Mouse (Mus musculus) gonadal fat pad, adult 2 months (tissue): ENCODE results near the gene Rab43. TPM values are rescaled to one million over a fixed set of nuclear protein-coding genes. Genes with fewer than 3 reads are reported as not detected.
"Not testable (repeated sequence)": the region's sequence is repeated elsewhere in the genome, so short reads cannot be mapped to it uniquely, and the experiment has no call there.

ENCODE experiments used
- DNase-seq: peaks from one replicate; pipeline ENCODE4 v3.0.0-alpha.2; 2012; ENCODE audit warnings: low read depth
- polyA plus RNA-seq: library from polyadenylated mRNA; depleted of rRNA; stranded (reverse); fragments of >200 nt; gene quantifications from 2 replicates; pipeline ENCODE4 v1.2.3, GENCODE M21; 2012

Gene Rab43
- polyA plus RNA-seq, 1 experiment: 46.8 TPM

DNA sequence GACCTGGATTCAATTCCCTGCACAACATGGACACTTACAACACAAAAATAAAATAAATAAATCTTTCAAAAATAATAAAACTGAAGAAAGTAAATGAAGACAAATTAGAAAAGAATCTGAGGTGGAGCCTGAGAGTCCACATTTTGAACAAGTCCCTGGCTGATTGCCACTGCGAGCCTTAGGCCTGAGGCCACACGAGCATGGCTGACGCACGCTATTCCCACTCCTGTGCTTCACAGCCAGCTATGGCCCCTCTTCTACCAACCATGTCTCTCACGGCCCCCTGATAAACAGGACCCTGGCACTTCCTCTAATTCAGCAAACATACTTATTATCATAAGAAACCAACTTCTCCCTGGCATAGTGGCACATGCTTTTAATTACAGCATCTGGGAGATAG lies 25.3 kb downstream of the Rab43 start:
- no peak for DNase-seq

DNA sequence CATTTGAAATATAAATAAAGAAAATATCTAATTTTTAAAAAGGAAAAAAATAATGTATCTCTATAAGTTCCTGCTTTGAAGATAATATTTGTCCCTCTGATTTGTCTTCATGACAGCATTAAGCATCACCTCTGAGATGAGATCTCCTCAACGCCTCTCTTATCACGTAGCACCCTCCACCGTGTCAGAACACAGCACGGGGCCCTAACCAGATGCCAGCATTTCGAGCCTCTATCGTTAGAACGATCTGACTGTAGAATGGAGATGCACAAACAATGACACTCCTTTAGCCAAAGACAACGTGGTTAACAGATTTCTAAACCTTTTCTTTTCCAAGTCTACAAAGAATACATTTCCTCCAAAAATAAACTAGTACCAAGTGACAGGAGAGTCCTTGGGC lies 27.9 kb downstream of the Rab43 start:
- no peak for DNase-seq

DNA sequence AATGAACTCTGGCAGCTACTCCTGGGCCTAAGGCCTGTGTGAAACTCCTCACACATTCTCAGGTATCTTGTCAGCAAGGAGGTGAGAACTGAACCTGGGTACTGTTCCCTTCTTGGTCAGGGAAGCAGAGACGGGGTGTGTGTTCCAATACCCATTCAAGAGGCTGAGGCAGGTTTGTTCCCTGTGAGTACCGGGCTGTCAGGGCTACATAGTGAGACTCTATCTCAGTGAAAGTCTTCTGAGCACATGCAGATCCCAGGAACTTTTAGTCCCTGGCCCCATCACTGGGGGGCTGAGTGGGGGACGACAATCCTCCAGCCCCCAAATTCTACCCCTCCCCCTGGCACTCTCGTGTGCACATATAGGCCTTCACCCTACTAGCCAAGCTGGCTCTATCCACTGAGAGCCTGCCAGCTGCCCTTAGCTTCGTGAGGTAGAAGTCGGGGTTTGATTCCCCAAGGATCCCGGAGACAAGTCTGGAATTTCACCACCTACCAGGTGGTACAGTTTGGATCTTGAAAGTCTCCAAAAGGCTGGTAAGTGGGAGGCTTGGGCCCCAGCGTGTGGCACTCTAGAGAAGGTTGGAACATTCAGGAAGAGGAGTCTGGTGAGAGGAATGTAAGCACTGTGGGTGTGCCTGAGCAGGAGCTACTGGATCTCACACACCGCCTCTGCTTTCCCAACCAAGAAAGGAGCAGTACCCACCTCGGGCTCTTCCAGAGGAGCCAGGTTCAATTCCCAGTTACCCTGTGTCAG lies 31.2 kb downstream of the Rab43 start:
- no peak for DNase-seq

DNA sequence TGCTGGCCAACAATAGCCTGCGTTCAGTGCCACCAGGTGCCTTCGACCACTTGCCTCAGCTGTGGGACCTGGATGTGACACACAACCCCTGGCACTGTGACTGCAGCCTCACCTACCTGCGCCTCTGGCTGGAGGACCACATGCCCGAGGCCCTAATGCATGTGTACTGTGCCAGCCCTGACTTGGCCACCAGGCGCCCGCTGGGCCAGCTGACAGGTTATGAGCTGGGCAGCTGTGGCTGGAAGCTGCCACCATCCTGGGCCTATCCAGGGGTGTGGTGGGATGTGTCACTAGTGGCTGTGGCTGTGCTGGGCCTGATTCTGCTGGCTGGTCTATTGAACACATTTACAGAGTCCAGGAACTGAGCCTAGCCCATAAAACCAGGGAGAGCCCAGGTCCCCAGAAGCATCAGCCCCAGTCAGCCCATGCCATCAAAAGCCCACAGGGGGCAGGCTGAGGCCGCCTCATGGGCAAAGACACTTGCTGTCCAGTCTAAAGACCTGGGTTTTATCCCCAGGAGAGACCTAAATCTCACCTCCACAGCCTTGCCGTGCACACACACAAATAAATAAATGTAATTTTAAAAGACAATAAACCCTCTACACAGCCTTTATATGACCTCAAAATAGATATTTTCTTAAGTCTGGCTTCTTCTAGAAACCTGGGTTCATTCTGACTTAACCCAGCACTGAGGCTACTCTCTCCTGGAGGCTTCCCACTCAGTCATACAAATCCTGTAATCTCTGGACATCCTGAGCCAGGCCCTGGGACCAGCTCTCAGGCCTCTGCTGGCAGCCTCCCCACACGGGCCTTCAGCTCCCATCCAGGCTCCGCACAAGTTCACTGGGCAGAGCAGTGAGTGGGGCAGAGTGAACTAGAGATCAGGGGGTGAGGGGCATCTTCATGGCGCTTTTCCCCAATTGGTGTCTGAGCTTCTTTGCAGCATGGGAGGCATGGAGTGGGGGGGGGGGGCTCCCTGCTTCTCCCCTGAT lies 32.5 kb downstream of the Rab43 start:
- DNase-seq: no peak

DNA sequence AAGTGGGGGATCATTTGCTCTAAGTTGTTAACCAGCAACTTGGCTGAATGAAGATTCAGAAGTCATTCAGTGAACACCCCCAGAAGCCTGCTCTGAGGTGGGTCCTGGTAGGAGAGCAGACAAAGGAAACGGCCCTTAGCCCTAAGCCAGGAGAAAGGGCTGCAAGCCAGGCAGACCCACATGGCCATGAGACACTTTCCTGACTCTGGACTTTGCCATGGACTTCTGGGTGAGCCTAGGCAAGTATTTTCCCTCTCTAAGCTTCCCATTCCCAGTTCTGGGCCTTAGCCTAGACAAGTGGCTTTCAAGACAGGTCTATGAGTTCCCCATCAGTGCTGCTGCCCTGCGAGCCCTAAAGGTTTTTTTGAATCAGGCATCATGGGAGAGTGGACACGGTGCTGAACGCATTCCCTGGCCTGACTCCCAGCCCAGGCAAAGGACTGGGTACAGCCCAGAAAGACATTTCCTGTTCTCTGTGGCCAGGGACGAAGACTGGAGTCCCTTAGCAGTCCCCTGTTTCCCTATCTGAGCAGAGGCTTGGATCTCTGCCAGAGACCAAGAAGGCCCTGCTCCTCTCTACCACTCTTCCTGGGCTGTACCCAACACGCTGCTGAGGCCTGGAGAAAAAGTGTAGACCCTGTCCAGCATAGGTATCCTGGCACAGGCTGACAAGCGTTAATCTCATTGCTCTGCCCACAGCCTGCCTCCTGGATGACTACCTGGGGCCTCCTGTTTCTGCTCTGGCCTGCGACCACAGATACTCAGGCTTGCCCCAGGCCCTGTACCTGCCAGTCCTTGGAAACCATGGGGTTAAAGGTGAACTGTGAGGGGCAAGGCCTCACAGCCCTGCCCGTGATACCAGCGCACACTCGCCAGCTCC lies 33.4 kb downstream of the Rab43 start:
- no peak for DNase-seq

DNA sequence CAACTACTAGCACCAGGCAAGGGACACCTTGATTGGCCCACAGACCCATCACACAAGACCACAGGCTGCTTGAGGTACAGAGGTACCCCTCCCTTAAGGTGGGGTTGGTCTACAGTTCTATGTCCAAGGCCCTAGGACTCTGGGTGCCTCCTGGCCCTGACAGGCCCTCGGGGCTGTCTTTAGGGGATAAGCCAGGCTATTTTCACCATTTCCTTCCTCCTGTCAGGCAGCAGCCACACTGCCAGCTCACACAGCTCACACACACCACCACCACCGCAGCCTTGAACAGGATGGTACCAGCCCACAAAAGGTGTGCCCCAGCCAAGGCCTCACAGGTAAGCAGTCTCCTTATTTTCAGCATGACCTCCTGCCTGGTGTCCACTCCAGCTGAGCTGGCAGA lies 34.1 kb downstream of the Rab43 start, which contains the start of gene Gp9:
Gp9 (plus strand) TSS at position 231 of the 400 bp plus-strand sequence.
- DNase-seq: no peak

DNA sequence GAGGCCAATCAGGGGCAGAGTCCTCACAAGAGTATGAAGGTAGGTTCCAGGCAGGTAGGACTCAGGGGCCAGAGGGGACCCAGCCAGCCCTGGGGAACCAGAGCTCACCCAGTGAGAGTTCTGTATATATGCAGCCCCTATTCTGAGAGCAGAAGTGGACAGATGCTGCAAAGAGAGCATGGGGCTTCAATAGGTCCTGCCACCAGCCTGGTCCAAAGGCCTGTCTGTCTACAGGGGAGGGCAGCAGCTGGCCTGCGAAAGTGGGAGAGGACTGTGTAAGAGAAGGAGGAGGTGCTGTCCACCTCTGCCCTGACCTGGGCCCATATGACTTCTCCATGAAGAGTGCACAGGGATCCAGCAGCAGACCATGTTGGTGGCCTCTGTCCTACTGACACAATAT lies 35.3 kb downstream of the Rab43 start:
- no peak for DNase-seq

DNA sequence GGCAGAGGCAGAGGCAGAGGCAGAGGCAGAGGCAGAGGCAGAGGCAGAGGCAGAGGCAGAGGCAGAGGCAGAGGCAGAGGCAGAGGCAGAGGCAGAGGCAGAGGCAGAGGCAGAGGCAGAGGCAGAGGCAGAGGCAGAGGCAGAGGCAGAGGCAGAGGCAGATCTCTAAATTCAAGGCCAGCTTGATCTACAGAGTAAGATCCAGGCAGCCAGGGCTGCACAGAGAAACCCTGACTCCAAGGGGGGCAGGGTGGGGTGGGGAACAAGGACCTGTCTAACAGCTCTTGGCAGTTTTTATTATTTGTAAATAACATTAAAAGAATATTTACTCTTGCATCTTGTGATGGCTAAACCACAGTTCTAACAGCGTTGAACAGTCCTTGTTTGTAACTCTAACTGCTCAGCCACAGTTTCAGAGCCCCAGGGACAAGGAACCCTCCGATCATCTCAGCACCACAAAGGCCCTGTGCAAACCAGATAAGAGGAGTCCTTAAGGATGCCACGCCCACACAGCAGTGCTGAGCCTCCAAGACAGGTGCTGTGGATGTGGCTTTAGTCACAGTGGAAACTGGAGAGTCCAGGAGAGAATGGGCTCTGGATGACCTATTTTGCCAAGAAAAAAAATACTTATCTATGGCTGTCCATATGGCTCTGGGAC lies 36.2 kb downstream of the Rab43 start:
- DNase-seq: no peak

DNA sequence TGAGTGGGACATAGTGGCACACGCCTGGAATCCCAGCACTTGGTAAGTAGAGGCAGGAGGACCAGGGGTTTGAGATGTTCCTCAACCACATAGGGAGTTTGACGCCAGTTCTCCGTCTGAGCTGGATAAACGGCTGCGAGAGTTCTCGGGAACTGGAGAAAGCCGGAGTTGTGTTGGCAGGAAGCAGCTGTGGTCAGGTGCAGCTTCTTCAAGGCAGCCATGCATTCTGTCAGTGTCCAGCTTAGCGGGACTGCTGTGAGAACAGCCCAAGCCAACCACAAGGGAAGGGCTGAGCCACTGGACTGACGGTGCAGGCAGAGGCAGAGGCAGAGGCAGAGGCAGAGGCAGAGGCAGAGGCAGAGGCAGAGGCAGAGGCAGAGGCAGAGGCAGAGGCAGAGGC lies 37.1 kb downstream of the Rab43 start:
- DNase-seq: no peak

DNA sequence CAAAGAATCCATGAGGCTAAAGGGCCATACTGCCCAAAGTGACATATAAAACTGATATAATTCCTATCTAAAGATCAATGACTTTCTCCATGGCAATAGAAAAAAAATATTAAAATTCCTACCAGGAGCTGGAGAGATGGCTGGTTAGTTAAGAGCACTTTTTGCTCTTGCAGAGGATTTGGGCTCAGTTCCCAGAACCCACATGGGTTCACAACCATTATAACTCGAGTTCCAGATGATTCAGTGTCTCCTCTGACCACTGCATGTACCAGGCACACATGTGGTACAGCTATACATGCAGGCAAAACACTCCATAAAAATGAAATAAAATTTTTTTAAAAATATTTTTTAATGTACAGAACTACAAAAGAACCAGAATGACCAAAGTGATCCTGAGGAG lies 37.5 kb downstream of the Rab43 start:
- no peak for DNase-seq

DNA sequence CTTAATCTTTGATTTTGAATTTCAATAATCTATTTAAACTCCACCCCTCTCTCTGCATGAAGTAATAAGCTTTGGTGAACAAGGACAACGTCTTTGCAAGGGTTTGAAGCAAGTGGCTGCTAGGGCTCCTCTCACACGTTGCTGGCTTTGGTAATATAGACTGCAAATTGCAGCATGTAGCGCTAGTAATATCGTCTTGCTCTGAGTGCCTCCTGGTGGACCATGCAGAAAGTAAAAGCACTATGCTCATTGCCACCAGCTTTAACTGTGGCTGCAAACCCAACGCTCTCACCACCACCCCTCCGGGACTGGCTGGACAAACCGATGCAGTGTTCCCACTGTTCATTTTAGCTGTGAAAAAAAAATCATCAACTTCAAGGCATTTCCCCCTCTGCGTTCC lies 41.3 kb downstream of the Rab43 start:
- no peak for DNase-seq

DNA sequence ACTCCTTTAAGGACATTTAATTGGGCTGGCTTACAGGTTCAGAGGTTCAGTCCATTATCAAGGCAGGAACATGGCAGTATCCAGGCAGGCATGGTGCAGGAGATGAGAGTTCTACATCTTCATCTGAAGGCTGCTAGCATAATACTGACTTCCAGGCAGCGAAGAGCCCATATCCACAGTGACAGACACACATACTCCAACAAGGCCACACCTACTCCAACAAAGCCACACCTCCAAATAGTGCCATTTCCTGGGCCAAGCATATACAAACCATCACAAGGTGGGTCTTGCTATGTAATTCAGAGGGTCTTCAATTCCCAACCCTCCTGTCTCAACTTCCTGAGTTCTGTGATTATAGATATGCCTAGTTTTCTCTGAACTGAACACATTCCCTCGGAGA lies 47.7 kb downstream of the Rab43 start:
- not testable (repeated sequence) for DNase-seq

DNA sequence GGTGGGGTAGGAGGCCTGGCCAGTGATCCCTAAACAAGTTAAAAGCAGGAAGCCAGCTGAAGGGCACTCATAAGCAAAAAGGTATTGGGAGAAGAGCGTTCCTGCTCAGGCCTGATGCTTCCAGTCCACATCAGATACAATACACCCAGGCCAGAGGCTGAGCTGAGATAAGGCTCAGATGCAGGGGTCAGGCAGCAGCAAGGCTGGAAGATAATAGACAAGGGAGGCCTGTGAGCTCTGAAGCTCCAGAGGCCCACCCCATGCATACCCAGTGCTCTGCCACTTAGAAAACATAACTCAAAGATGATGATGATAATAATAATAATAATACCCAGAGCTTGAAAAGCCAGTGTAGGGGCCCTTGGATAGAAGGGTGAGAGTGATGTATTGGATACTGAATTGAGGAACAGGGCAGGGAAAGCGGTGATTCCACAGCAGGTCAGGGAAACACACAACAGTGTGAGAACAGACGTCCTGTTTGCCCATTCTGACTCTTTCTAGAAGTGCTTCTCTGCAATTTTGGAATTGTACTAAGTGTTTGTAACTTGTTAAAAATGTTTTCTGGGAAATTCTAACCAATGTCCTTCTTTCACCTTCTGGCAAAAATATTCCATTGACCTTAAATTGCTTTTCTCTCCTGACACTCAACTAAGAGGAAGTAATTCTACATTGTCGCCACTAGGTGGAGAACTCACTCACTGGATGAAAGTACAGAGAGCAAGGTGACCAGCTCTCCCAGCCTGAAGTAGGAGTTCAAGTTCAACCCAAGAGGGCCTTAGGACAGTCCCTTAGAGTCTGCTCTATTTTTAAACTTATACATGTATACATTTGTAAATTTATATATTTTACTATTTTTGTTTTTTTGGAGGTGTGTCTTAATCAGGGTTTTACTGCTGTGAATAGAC lies 48.3 kb downstream of the Rab43 start:
- no peak for DNase-seq

DNA sequence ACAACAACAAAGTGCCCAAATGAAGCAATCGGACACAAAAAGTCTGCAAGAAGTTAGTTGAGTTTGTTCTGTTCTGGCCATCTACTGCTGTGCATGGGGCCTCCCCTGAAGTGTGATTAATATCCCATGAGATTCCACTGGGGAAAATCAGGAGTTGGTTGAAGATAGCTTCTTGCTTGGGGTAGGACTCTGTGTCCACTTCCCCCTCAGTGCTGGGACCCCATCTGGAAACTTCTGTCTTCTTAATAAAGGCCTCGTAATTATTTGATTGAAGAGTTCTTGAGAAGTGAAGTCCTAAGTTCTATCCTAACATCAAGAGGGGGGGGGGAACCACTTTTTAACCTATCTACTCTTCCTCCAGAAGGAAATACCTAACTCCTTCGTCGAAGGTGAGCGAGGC lies 49.8 kb downstream of the Rab43 start:
- DNase-seq: no peak

DNA sequence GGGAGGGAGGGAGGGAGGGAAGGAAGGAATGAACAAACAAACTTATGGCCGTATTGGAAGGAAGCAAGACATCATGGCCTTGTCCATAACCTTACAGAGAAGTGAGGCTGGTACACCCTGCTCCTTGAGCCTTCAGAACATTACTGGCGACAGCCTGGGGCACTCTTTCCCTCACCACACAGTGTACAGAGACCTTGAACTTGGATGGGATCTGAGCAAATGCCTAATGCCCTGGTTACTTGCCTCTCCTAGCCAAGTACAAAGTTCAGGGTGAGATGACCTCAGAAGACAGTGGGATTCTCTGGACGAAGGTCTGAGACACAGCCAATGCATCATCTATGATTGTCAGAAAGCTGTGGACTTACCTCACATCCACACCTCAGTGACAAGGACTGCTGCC lies 52.1 kb downstream of the Rab43 start:
- no peak for DNase-seq

DNA sequence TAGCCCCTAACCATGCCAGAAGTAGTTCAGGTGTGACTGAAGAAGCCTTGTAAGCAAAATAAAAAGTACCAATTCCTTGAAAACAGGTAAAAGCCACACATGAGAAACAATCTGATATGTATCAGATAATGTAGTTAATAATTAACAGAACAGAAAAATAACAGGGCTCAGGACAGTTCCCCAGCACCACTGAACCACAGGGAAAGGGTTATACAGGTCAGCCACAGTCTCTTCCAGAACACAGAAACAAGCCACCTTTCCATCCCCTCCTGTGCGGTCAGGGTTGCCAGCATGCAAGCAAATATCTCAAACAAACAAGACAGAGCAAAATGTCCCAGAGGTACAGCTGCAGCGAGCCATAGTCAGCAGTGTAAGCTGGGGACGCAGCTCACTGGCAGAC lies 52.6 kb downstream of the Rab43 start:
- DNase-seq: no peak

DNA sequence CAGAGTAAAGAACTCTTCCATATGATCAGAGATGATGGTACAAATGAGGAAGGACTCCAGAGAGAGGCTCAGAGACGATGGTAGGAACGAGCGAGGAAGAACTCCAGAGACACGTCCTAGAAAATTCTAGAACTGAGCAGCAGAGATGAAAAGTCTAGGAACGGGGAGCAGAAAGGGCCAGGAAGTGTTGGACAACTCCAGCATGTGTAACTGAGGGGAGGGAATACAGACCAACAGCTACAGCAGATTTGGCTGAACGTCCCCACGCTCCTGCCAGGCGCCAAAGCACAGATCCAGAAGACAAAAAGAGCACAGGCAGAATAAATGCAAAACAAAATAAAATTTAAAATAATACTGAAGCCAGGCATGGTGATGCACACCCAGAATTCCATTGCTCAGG lies 55.1 kb downstream of the Rab43 start:
- DNase-seq: no peak

DNA sequence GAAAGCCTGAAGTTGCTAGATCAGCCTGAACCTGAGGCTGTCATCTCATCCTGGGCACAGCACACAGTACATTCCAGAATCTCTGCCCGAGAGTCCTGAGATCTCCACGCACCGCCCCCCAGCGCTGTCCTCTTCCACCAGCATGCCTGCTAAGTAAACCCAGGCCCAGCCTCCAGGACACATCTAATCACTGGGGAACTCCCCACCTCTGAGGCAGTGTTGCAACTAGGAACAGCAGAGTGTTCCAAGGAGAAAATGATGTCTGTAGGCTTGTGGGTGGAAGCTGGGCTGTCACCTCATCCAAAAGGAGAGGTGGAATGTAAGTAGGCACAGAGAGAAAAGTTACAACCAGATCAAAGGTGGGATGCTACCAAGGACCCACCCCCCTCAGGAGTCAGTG lies 56.8 kb downstream of the Rab43 start:
- DNase-seq: peak; percentile 6

DNA sequence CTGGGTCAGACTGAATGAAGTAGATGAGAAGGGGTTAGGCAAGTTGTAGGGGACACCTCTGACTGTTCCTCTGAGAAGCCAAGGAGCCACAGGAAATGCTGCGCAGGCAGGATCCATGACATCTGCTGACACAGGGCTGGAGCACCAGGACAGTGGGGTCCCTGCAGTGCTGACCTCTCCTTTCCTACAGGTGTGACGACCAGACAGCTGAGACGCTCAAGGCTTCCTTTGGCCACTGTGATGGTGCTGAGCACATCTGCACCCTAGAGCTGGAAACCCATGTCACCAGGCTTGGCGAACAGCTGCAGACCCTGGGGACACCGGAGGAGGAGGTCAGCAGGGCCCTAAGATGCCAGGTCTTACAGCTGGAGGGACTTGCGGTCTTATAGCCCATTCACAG lies 60.4 kb downstream of the Rab43 start:
- no peak for DNase-seq

DNA sequence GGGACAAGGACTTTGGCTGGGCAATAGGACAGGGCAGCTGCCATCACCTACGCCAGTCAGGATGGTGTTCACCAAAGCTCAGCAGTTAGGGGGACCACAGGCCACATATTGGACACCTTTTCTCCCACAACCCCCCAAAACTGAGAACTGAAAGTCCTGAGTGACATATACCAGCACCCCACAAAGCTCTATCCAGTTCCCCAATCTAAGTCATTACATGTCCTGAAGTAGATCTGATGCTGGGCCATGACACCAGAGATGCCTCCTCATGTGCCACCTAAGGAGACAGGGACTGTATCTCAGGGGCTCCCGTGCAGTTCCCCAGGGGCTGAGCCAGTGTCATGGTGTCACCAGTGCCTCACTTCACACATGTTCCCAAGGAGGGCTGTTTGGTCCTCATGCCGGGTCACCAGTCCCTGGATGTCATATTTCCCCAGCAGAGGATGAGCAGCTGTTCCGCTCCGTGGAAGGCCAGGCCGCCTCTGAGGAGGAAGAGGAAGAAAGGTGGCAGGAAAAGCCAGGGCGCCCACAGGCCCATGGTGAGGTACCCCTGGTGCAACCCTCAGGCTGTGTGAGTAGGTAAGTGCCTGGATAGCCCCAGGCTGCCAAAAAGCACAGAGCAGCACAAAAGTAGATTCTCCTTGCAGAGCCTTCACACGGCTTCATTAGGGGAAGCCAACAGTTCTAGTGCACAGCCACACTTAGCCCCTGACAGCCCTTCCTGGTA lies 61.6 kb downstream of the Rab43 start:
- DNase-seq: no peak
